In the genomic region with DNA sequence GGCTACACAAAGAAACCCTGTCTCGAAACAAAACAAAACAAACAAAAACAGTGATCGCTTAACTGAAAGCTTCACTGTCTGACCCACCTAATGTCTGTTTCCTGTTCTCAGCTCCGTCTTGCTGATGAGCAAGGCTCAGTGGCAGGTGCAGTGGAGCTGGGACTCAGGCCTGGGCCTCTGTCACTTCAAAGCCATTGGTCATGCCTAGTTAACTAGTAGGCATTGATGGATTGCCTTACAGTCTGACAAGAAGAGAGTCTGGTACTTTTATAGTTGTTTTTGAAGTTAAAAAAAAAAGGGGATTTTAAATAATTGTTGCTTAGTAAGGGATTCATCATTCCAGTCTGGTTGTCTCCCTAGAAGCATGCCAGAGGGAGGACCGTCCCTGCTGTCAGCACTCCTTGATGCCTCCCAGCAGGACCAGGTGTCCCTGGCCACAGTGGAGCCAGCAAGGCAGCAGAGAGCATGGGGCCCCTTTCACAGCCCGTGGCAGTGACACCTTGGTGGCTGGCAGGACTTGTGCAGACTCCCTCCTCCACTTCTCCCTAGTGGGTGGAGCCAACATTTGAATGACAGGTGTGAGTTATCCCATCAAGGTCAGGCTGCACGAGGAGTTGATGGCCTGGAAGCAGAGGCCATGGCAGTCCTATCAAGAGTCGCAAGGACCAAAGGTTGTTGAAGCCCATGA, we compare ENCODE assay signal across 18 mouse cellular contexts.
DNase-seq lines count a peak whose midpoint lies in the region; ATAC-seq lines count a peak whose summit lies in the region.
"Had no signal": no experiment of that assay in that cellular context is flagged by ENCODE, and none has a peak within 500 bp of the region (broad histone marks: within the 10 kb centered on the region; RNA-seq: fewer than 3 reads in every experiment).

No protein-coding gene starts in this region.

- H3K4me2 ChIP-seq in hindbrain, embryonic 14.5 days (replicated peaks) = no peak overlapping the region
- H3K4me2 ChIP-seq in neural tube, embryonic 12.5 days (replicated peaks) = no peak overlapping the region
- no peak overlapping the region for H3K4me2 ChIP-seq in neural tube, embryonic 15.5 days
- H3K4me2 ChIP-seq in hindbrain, embryonic 15.5 days = no peak overlapping the region
- H3K4me2 ChIP-seq: embryonic facial prominence, embryonic 13.5 days; forebrain, embryonic 12.5 days; heart, embryonic 12.5 days; liver, embryonic 11.5 days had no signal

- no peak overlapping the region for H3K4me3 ChIP-seq in hindbrain, embryonic 10.5 days
- H3K4me3 ChIP-seq in hindbrain, embryonic 14.5 days (replicated peaks; ENCODE audit: low read length) = no peak overlapping the region
- H3K4me3 ChIP-seq in neural tube, embryonic 12.5 days = no peak overlapping the region
- no peak overlapping the region for H3K4me3 ChIP-seq in neural tube, embryonic 15.5 days (replicated peaks)
- H3K4me3 ChIP-seq in hindbrain, embryonic 15.5 days = no peak overlapping the region
- H3K4me3 ChIP-seq: embryonic facial prominence, embryonic 13.5 days; forebrain, embryonic 12.5 days; heart, embryonic 12.5 days had no signal

- ATAC-seq in hindbrain, embryonic 14.5 days (ENCODE audit: low FRiP score) = no peak
- ATAC-seq in neural tube, embryonic 12.5 days (ENCODE audit: low FRiP score, low read depth) = peak; percentile 85
- ATAC-seq in neural tube, embryonic 15.5 days (ENCODE audit: low FRiP score) = no peak
- 0 out of 2 replicates have a peak, but pooled peaks have one; percentile 54 for ATAC-seq in hindbrain, embryonic 15.5 days (ENCODE audit: low FRiP score, low read depth)
- no peak for ATAC-seq in inflammation-experienced regulatory T-cells, adult 6 months
- ATAC-seq: activated CD4-positive, CD25-positive, alpha-beta regulatory T cell, adult 4 months; CD4-positive, CD25-positive, alpha-beta regulatory T cell, adult 4 months; lung, postnatal 0 days; midbrain, embryonic 16.5 days had no signal

- peak overlapping the region; percentile 35 for H3K27ac ChIP-seq in hindbrain, embryonic 10.5 days
- H3K27ac ChIP-seq in hindbrain, embryonic 14.5 days = no peak overlapping the region
- no peak overlapping the region for H3K27ac ChIP-seq in neural tube, embryonic 12.5 days
- H3K27ac ChIP-seq in neural tube, embryonic 15.5 days (replicated peaks) = no peak overlapping the region
- no peak overlapping the region for H3K27ac ChIP-seq in hindbrain, embryonic 15.5 days (replicated peaks)
- H3K27ac ChIP-seq: embryonic facial prominence, embryonic 13.5 days; forebrain, embryonic 12.5 days had no signal

- no peaks in the 10 kb centered on the region for H3K27me3 ChIP-seq in hindbrain, embryonic 10.5 days (ENCODE audit: insufficient read depth, poor library complexity, severe bottlenecking)
- H3K27me3 ChIP-seq in hindbrain, embryonic 14.5 days (ENCODE audit: control insufficient read depth, insufficient read depth, low read length) = no peaks in the 10 kb centered on the region
- H3K27me3 ChIP-seq in neural tube, embryonic 12.5 days (replicated peaks) = no peaks in the 10 kb centered on the region
- H3K27me3 ChIP-seq in neural tube, embryonic 15.5 days (replicated peaks) = no peaks in the 10 kb centered on the region
- H3K27me3 ChIP-seq in hindbrain, embryonic 15.5 days = no peaks in the 10 kb centered on the region
- H3K27me3 ChIP-seq: embryonic facial prominence, embryonic 13.5 days; forebrain, embryonic 12.5 days; heart, embryonic 12.5 days had no signal

- 46% methylated on average over 7 of the region's 7 CpGs for WGBS in hindbrain, embryonic 10.5 days
- 40% methylated on average over 7 of the region's 7 CpGs for WGBS in hindbrain, embryonic 14.5 days
- 19% methylated on average over 7 of the region's 7 CpGs for WGBS in neural tube, embryonic 12.5 days
- WGBS in neural tube, embryonic 15.5 days = 30% methylated on average over 7 of the region's 7 CpGs
- 35% methylated on average over 7 of the region's 7 CpGs for WGBS in hindbrain, embryonic 15.5 days

- H3K4me1 ChIP-seq in hindbrain, embryonic 10.5 days (replicated peaks) = peaks cover 33% of the 10 kb centered on the region
- peaks cover 8% of the 10 kb centered on the region for H3K4me1 ChIP-seq in hindbrain, embryonic 14.5 days (replicated peaks; ENCODE audit: control insufficient read depth, insufficient read depth, low read length)
- H3K4me1 ChIP-seq in neural tube, embryonic 12.5 days = peaks cover 22% of the 10 kb centered on the region
- H3K4me1 ChIP-seq in neural tube, embryonic 15.5 days = peaks cover 26% of the 10 kb centered on the region
- no peaks in the 10 kb centered on the region for H3K4me1 ChIP-seq in hindbrain, embryonic 15.5 days (replicated peaks)
- H3K4me1 ChIP-seq: forebrain, embryonic 12.5 days had no signal

- no peaks in the 10 kb centered on the region for H3K9me3 ChIP-seq in hindbrain, embryonic 10.5 days
- no peaks in the 10 kb centered on the region for H3K9me3 ChIP-seq in hindbrain, embryonic 14.5 days (ENCODE audit: control insufficient read depth, low read length)
- H3K9me3 ChIP-seq in neural tube, embryonic 12.5 days = no peaks in the 10 kb centered on the region
- no peaks in the 10 kb centered on the region for H3K9me3 ChIP-seq in neural tube, embryonic 15.5 days (replicated peaks)
- H3K9me3 ChIP-seq in hindbrain, embryonic 15.5 days = no peaks in the 10 kb centered on the region
- H3K9me3 ChIP-seq: embryonic facial prominence, embryonic 13.5 days; forebrain, embryonic 12.5 days; heart, embryonic 12.5 days had no signal

- no peaks in the 10 kb centered on the region for H3K36me3 ChIP-seq in hindbrain, embryonic 10.5 days
- no peaks in the 10 kb centered on the region for H3K36me3 ChIP-seq in hindbrain, embryonic 14.5 days (replicated peaks; ENCODE audit: control insufficient read depth, insufficient read depth)
- no peaks in the 10 kb centered on the region for H3K36me3 ChIP-seq in neural tube, embryonic 12.5 days
- H3K36me3 ChIP-seq in neural tube, embryonic 15.5 days = no peaks in the 10 kb centered on the region
- H3K36me3 ChIP-seq in hindbrain, embryonic 15.5 days = no peaks in the 10 kb centered on the region
- H3K36me3 ChIP-seq: embryonic facial prominence, embryonic 13.5 days; forebrain, embryonic 12.5 days; heart, embryonic 12.5 days had no signal

- no peak overlapping the region for H3K9ac ChIP-seq in hindbrain, embryonic 14.5 days
- no peak overlapping the region for H3K9ac ChIP-seq in neural tube, embryonic 12.5 days
- no peak overlapping the region for H3K9ac ChIP-seq in neural tube, embryonic 15.5 days (replicated peaks)
- no peak overlapping the region for H3K9ac ChIP-seq in hindbrain, embryonic 15.5 days
- H3K9ac ChIP-seq: embryonic facial prominence, embryonic 13.5 days; forebrain, embryonic 12.5 days; heart, embryonic 12.5 days had no signal

- peak; percentile 15 for DNase-seq in hindbrain, embryonic 10.5 days (ENCODE audit: low spot score)
- DNase-seq in hindbrain, embryonic 14.5 days (ENCODE audit: low spot score) = no peak
- no peak for DNase-seq in heart, adult 9 months (ENCODE audit: low spot score in 2 of 2)
- DNase-seq: gastrocnemius, postnatal 10 days; right cerebral cortex, postnatal 25 days; thymus, adult 2 months had no signal

Comparison
In these comparisons a context has a peak if more than half of its experiments do, and no peak if none do; other contexts are left out.
1. ATAC-seq: peak in neural tube, embryonic 12.5 days (single experiment) and hindbrain, embryonic 15.5 days (single experiment); none in hindbrain, embryonic 14.5 days (single experiment), neural tube, embryonic 15.5 days (single experiment) and inflammation-experienced regulatory T-cells, adult 6 months (single experiment).